Mouse (Mus musculus): ENCODE data around the gene Btrc. TPM values are rescaled to one million over a fixed set of nuclear protein-coding genes. Genes with fewer than 3 reads are reported as not detected.
A peak's percentile ranks its signal among the peaks of the same experiment; 100 is the strongest.
"Not testable (repeated sequence)": the region's sequence is repeated elsewhere in the genome, so short reads cannot be mapped to it uniquely, and the experiment has no call there.

Gene Btrc
- polyA plus RNA-seq, 1 experiment from 2014 or later, result 43.1 TPM

DNA sequence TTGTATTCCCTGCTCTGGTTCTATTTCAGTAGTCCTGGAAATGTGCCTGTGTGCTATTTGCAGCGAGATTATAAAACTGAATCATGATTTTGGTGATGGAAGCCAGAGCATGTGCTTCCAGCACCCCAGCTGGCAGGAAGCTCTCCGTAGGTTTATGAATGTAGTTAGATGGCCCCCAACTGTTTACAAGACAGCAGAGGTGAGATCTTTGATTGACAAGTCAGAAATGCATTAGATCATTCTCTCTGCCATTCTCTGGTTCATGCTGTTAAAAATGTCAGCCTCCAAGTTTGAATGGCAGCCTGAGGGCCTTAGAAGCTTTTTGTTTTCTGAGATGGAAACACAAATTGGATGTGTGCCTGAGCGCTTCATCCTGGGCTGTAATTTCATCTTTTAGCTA lies 68.8 kb downstream of the Btrc start:
- H3K27me3 ChIP-seq (ENCODE audit: low read depth, poor library complexity, severe bottlenecking), result peaks cover 2% of the 10 kb centered on the region; the same call in 1 of the 2 replicates
- WGBS, result 84% methylated on average over 3 of the region's 3 CpGs
- H3K4me3 ChIP-seq, result no peak overlapping the region
- H3K36me3 ChIP-seq, result no peaks in the 10 kb centered on the region
- H3K27ac ChIP-seq (replicated peaks), result no peak overlapping the region
- no peaks in the 10 kb centered on the region for H3K4me1 ChIP-seq
- no peak for DNase-seq (ENCODE audit: low spot score)
- H3K9me3 ChIP-seq (replicated peaks), result no peaks in the 10 kb centered on the region

DNA sequence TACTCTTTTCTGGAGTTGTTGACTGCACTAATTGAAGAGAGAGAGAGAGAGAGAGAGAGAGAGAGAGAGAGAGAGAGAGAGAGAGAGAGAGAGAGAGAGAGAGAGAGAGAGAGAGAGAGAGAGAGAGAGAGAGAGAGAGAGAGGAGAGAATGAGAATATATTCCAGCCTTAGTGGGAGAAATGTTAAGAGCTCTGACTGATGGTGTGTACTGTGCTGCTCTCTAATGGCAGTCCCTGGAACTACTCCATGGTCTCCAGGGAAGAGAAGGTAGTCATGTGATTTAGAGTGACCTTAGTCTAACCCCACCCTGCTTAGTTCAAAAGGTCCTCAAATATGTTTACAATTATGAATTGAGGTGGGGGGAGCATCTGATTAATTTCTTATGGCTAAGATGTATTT lies 72.5 kb downstream of the Btrc start:
- H3K27me3 ChIP-seq (ENCODE audit: low read depth, poor library complexity, severe bottlenecking), result peaks cover 30% of the 10 kb centered on the region
- not testable (repeated sequence) for H3K9me3 ChIP-seq (replicated peaks); H3K36me3 ChIP-seq; H3K27ac ChIP-seq (replicated peaks); H3K4me1 ChIP-seq; H3K4me3 ChIP-seq
- DNase-seq (ENCODE audit: low spot score), result peak; percentile 48

DNA sequence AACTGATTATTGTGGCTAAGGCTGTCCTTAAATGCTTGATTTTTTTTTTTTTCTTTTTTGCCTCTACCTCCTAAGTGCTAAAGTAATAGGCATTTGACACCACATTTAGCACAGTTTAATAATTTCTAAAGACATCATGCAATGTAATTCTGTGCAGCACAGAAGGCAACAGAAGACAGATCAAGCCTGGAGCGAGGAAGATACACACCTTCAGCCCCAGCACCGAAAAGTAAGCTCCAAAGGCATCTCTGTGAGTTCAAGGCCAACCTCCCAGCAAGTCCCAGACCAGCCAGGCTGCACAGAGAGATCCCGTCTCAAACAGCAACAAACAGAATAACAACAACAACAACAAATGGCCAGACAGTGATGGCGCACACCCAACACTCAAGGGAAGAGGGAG lies 73.6 kb downstream of the Btrc start:
- DNase-seq (ENCODE audit: low spot score), result no peak
- WGBS, result 88% methylated on average over 4 of the region's 4 CpGs
- H3K9me3 ChIP-seq (replicated peaks), result no peaks in the 10 kb centered on the region
- no peaks in the 10 kb centered on the region for H3K36me3 ChIP-seq
- peaks cover 34% of the 10 kb centered on the region for H3K27me3 ChIP-seq (ENCODE audit: low read depth, poor library complexity, severe bottlenecking)
- no peak overlapping the region for H3K4me3 ChIP-seq
- H3K27ac ChIP-seq (replicated peaks), result no peak overlapping the region
- H3K4me1 ChIP-seq, result peaks cover 13% of the 10 kb centered on the region

DNA sequence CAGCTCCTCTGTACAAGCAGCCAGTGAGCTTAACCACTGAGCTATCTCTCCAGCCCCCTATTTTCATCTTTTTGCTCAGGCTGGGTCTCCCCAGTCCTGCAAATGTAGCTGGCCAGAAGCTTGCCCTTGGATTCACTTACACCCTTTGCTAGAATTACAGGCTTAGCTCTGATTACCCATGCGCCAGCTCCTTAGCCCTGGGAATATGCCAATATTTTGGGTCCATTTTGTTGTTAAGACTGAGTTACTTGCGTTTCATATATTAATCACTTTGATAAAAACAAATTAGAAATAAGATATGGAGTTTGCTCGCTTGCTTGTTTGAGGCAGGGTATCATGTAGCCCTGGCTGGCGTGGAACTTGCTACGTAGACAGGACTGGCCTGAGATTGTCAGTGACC lies 74.7 kb downstream of the Btrc start:
- Histone ChIP-seq H3K9me3 (replicated peaks) (no peaks in the 10 kb centered on the region), H3K4me3 (no peak overlapping the region), H3K36me3 (no peaks in the 10 kb centered on the region), H3K27me3 (ENCODE audit: low read depth, poor library complexity, severe bottlenecking) (peaks cover 34% of the 10 kb centered on the region), H3K4me1 (peaks cover 13% of the 10 kb centered on the region), H3K27ac (replicated peaks) (no peak overlapping the region)
- WGBS, result 94% methylated on average over 5 of the region's 5 CpGs
- DNase-seq (ENCODE audit: low spot score), result no peak

- Histone ChIP-seq H3K36me3 (no peaks in the 10 kb centered on the region), H3K4me1 (peaks cover 13% of the 10 kb centered on the region), H3K4me3 (no peak overlapping the region), H3K9me3 (replicated peaks) (no peaks in the 10 kb centered on the region), H3K27ac (replicated peaks) (no peak overlapping the region), H3K27me3 (ENCODE audit: low read depth, poor library complexity, severe bottlenecking) (peaks cover 37% of the 10 kb centered on the region)
- 76% methylated on average over 6 of the region's 6 CpGs for WGBS
- DNase-seq (ENCODE audit: low spot score), result no peak
These were observed 75.7 kb downstream of the Btrc start for GRCm38 (mm10) chr19:45438928-45439846.

DNA sequence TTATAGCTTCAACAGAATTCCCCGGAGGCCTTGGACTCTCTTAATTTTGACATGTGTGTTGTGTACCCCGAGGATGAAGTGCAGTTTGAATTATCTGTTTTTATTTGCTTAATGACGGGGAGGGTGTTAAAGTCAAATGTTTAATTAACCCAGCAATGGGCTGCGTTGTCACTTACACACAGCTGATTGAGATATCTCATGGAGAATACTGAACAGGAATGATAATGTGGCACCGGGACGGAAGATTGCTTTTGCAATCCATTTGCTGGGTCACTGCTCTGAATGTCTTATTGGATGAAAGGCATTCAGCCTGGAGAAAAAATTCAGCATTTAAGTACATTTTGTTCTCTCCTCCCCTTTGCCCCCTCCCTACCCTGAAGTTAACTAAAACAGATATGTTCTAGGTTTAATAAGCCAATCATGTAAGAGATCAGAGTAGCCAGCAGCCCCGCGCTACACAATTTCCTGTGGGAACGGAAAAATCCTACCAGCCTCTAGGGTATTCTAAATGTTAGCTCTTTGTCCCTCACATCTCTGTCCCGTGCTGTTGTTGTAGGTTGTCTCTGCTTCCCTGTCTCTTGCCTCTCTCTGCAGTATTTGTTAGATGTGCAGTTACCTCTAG lies 77.1 kb downstream of the Btrc start:
- H3K4me3 ChIP-seq, result no peak overlapping the region
- WGBS, result 68% methylated on average over 10 of the region's 10 CpGs
- no peaks in the 10 kb centered on the region for H3K9me3 ChIP-seq (replicated peaks)
- H3K36me3 ChIP-seq, result no peaks in the 10 kb centered on the region
- peaks cover 13% of the 10 kb centered on the region for H3K4me1 ChIP-seq
- peaks cover 52% of the 10 kb centered on the region for H3K27me3 ChIP-seq (ENCODE audit: low read depth, poor library complexity, severe bottlenecking)
- no peak for DNase-seq (ENCODE audit: low spot score)
- H3K27ac ChIP-seq (replicated peaks), result no peak overlapping the region

DNA sequence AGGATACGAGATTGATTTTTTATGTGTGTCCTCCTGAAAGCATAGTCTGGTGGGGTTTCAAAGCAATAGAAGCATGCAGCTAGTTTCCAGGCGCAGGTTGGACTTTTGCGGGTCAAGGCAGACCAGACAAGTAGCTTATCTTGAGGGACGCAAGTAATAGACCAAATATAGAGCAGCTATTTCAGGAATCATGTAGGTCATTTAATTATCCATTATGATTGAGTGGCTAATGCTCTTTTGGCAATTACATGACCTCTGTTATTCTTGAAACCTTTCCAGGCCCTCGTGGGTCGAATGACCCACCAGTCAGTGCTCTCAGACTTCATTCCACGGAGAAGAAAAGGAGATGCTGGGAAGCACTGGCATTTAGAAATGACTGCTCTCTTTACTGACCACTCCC lies 78.2 kb downstream of the Btrc start:
- DNase-seq (ENCODE audit: low spot score), result no peak
- H3K27me3 ChIP-seq (ENCODE audit: low read depth, poor library complexity, severe bottlenecking), result peaks cover 53% of the 10 kb centered on the region
- WGBS, result 73% methylated on average over 7 of the region's 7 CpGs
- no peak overlapping the region for H3K27ac ChIP-seq (replicated peaks)
- H3K4me1 ChIP-seq, result peaks cover 13% of the 10 kb centered on the region
- no peak overlapping the region for H3K4me3 ChIP-seq
- no peaks in the 10 kb centered on the region for H3K9me3 ChIP-seq (replicated peaks)
- no peaks in the 10 kb centered on the region for H3K36me3 ChIP-seq

- Histone ChIP-seq H3K4me3 (no peak overlapping the region), H3K36me3 (no peaks in the 10 kb centered on the region), H3K9me3 (replicated peaks) (no peaks in the 10 kb centered on the region), H3K27ac (replicated peaks) (no peak overlapping the region), H3K4me1 (peaks cover 21% of the 10 kb centered on the region), H3K27me3 (ENCODE audit: low read depth, poor library complexity, severe bottlenecking) (peaks cover 60% of the 10 kb centered on the region)
- no peak for DNase-seq (ENCODE audit: low spot score)
- 74% methylated on average over 6 of the region's 6 CpGs for WGBS
These were observed 81.9 kb downstream of the Btrc start for GRCm38 (mm10) chr19:45445253-45445933.

DNA sequence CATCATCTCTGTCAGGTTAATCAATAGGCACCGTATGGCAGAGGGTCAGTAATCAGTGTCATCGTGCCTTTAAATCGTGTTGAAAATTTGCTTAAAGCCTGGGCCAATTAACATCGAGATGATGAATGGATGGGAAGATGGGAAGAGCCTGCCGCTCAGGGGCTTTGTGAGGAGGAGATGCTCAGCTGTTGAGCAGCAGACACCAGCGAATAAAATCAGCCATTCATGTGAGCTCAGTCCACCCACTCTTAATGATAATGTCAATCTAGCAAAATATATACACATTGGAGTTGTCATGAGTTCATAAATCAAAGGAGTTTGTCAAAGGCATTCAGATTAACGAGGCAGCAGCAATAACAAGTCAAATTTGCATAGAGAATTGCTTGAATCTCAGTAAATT lies 83.1 kb downstream of the Btrc start:
- no peaks in the 10 kb centered on the region for H3K9me3 ChIP-seq (replicated peaks)
- no peak overlapping the region for H3K4me3 ChIP-seq
- no peak overlapping the region for H3K27ac ChIP-seq (replicated peaks)
- peaks cover 59% of the 10 kb centered on the region for H3K27me3 ChIP-seq (ENCODE audit: low read depth, poor library complexity, severe bottlenecking)
- 80% methylated on average over 7 of the region's 7 CpGs for WGBS
- no peak for DNase-seq (ENCODE audit: low spot score)
- H3K36me3 ChIP-seq, result no peaks in the 10 kb centered on the region
- H3K4me1 ChIP-seq, result peaks cover 13% of the 10 kb centered on the region

DNA sequence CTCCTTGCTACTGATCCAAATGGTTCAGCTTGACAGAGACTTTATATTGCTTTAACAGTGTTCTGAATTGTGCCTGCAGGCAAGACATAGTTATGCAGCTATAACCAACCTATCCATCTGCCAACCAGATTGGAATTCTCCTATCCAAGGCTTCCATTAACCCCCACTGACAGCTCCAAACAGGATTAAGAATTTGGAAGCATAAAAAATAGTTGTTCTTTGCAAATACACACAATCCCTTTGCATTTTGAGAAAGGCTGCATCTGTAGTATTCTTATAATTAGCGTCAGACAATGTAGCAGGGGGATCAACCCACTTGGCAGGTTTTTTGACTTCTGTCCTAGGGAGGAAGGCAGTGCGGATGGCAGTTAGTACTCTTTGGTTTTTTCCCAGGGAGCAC lies 83.7 kb downstream of the Btrc start:
- peaks cover 8% of the 10 kb centered on the region for H3K4me1 ChIP-seq
- DNase-seq (ENCODE audit: low spot score), result no peak
- no peak overlapping the region for H3K27ac ChIP-seq (replicated peaks)
- no peaks in the 10 kb centered on the region for H3K36me3 ChIP-seq
- no peak overlapping the region for H3K4me3 ChIP-seq
- H3K27me3 ChIP-seq (ENCODE audit: low read depth, poor library complexity, severe bottlenecking), result peaks cover 62% of the 10 kb centered on the region
- WGBS, result 86% methylated on average over 2 of the region's 2 CpGs
- H3K9me3 ChIP-seq (replicated peaks), result no peaks in the 10 kb centered on the region

DNA sequence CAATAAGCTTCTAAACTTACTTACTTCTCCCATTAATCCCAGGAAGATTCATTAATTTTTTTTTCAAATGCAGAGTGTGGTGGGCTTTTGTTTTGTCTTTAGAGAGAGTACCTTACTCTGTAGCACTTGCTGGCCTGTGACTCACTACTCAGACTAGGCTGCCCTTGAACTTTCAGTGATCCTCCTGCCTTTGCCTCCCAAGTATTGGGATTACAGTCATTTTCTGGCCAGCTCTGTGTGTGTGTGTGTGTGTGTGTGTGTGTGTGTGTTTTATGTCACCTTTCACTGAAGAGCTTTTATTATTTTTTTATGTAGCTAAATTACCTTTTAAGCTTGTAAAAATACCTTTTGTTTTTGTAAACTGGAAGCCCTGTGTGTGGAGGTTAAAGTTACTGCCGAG lies 84.4 kb downstream of the Btrc start:
- no peak overlapping the region for H3K27ac ChIP-seq (replicated peaks)
- H3K4me1 ChIP-seq, result peaks cover 8% of the 10 kb centered on the region
- H3K27me3 ChIP-seq (ENCODE audit: low read depth, poor library complexity, severe bottlenecking), result peaks cover 68% of the 10 kb centered on the region
- 97% methylated on average over 1 of the region's 1 CpGs for WGBS
- no peak for DNase-seq (ENCODE audit: low spot score)
- no peaks in the 10 kb centered on the region for H3K9me3 ChIP-seq (replicated peaks)
- H3K4me3 ChIP-seq, result no peak overlapping the region
- H3K36me3 ChIP-seq, result no peaks in the 10 kb centered on the region

- no peak for DNase-seq (ENCODE audit: low spot score)
- Histone ChIP-seq H3K9me3 (replicated peaks) (no peaks in the 10 kb centered on the region), H3K27ac (replicated peaks) (no peak overlapping the region), H3K36me3 (no peaks in the 10 kb centered on the region), H3K27me3 (ENCODE audit: low read depth, poor library complexity, severe bottlenecking) (peaks cover 94% of the 10 kb centered on the region), H3K4me3 (no peak overlapping the region), H3K4me1 (peaks cover 15% of the 10 kb centered on the region)
- 93% methylated on average over 3 of the region's 3 CpGs for WGBS
These were observed 90.9 kb downstream of the Btrc start for GRCm38 (mm10) chr19:45454391-45454790.

DNA sequence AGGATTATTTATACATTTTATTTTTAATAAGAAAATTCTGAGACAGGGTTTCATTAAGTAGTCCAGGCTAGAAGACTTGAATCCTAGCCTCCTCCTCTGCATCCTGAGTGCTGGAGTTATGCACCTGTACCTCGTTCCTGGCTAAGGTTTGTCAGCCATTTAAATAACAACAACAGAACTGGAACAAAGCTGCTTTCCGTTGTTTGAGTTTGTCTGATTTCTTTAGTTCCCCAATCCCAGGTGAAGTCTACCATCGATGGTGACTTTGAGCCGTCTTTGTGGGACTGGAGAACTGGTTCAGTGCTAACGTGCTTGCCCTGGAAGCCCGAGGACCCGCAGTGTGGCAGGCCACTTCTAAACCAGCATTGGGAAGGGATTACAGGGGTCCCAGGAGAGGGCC lies 93.4 kb downstream of the Btrc start:
- H3K27ac ChIP-seq (replicated peaks), result no peak overlapping the region
- H3K27me3 ChIP-seq (ENCODE audit: low read depth, poor library complexity, severe bottlenecking), result peaks cover 100% of the 10 kb centered on the region
- H3K4me3 ChIP-seq, result no peak overlapping the region
- no peak for DNase-seq (ENCODE audit: low spot score)
- 82% methylated on average over 7 of the region's 7 CpGs for WGBS
- H3K9me3 ChIP-seq (replicated peaks), result no peaks in the 10 kb centered on the region
- peaks cover 32% of the 10 kb centered on the region for H3K4me1 ChIP-seq
- no peaks in the 10 kb centered on the region for H3K36me3 ChIP-seq
